In genomic region chr13:59726139-59726867, GRCm38 (mm10) we compare ENCODE assay signal across 9 mouse cellular contexts. TPM values are rescaled to one million over a fixed set of nuclear protein-coding genes. Genes with fewer than 3 reads are reported as not detected.
DNase-seq lines count a peak whose midpoint lies in the region; ATAC-seq and TF ChIP-seq lines count a peak whose summit lies in the region.
"Had no signal": no experiment of that assay in that cellular context is flagged by ENCODE, and none has a peak within 500 bp of the region (broad histone marks: within the 10 kb centered on the region; RNA-seq: fewer than 3 reads in every experiment).

No protein-coding gene starts in this region.

- H3K27me3 ChIP-seq in kidney, embryonic 16.5 days (ENCODE audit: insufficient read depth, low read length): no peaks in the 10 kb centered on the region
- H3K27me3 ChIP-seq in forebrain, embryonic 10.5 days (ENCODE audit: poor library complexity, severe bottlenecking): peaks cover 38% of the 10 kb centered on the region
- H3K27me3 ChIP-seq in limb, embryonic 11.5 days (ENCODE audit: control insufficient read depth, insufficient read depth, low read length): no peaks in the 10 kb centered on the region
- H3K27me3 ChIP-seq in neural tube, embryonic 13.5 days: no peaks in the 10 kb centered on the region
- H3K27me3 ChIP-seq in thymus, adult 2 months (ENCODE audit: control insufficient read depth, insufficient read depth, low read length): no peaks in the 10 kb centered on the region
- H3K27me3 ChIP-seq: Patski had no signal

- 0 out of 2 replicates have a peak, but pooled peaks cover 5% of the 10 kb centered on the region for H3K4me1 ChIP-seq in kidney, embryonic 16.5 days (ENCODE audit: insufficient read depth, low read length)
- H3K4me1 ChIP-seq in forebrain, embryonic 10.5 days: peaks cover 17% of the 10 kb centered on the region
- H3K4me1 ChIP-seq in limb, embryonic 11.5 days (ENCODE audit: control insufficient read depth, insufficient read depth, low read length): no peaks in the 10 kb centered on the region
- peaks cover 16% of the 10 kb centered on the region for H3K4me1 ChIP-seq in neural tube, embryonic 13.5 days (replicated peaks)
- no peaks in the 10 kb centered on the region for H3K4me1 ChIP-seq in thymus, adult 2 months (replicated peaks; ENCODE audit: control insufficient read depth, insufficient read depth, low read length)

- no peak for TF ChIP-seq CTCF in thymus, adult 2 months (IDR thresholded peaks at IDR 0.05; ENCODE audit: borderline replicate concordance, control insufficient read depth, extremely low read depth, insufficient read depth, low read length, poor library complexity)

- 29% methylated on average over 29 of the region's 29 CpGs for WGBS in kidney, embryonic 16.5 days
- WGBS in forebrain, embryonic 10.5 days: 37% methylated on average over 29 of the region's 29 CpGs
- 27% methylated on average over 29 of the region's 29 CpGs for WGBS in limb, embryonic 11.5 days
- 39% methylated on average over 29 of the region's 29 CpGs for WGBS in neural tube, embryonic 13.5 days
- WGBS in thymus, adult 2 months: 50% methylated on average over 29 of the region's 29 CpGs

- peak overlapping the region; percentile 44 for H3K4me2 ChIP-seq in kidney, embryonic 16.5 days (replicated peaks; ENCODE audit: low read depth, low read length)
- peak overlapping the region; percentile 35; the same call in 1 of the 2 replicates for H3K4me2 ChIP-seq in limb, embryonic 11.5 days (ENCODE audit: low read depth, severe bottlenecking)
- peak overlapping the region; percentile 48 for H3K4me2 ChIP-seq in neural tube, embryonic 13.5 days

- no peaks in the 10 kb centered on the region for H3K9me3 ChIP-seq in kidney, embryonic 16.5 days (ENCODE audit: low read length)
- H3K9me3 ChIP-seq in forebrain, embryonic 10.5 days: no peaks in the 10 kb centered on the region
- H3K9me3 ChIP-seq in limb, embryonic 11.5 days (ENCODE audit: control insufficient read depth, low read length): no peaks in the 10 kb centered on the region
- no peaks in the 10 kb centered on the region for H3K9me3 ChIP-seq in neural tube, embryonic 13.5 days

- TF ChIP-seq POLR2A in thymus, adult 2 months (IDR thresholded peaks at IDR 0.05; ENCODE audit: control insufficient read depth, extremely low read depth, insufficient read depth, low read length, poor library complexity): no peak

- H3K36me3 ChIP-seq in kidney, embryonic 16.5 days (ENCODE audit: insufficient read depth, low read length): no peaks in the 10 kb centered on the region
- H3K36me3 ChIP-seq in forebrain, embryonic 10.5 days (replicated peaks): no peaks in the 10 kb centered on the region
- H3K36me3 ChIP-seq in limb, embryonic 11.5 days (ENCODE audit: control insufficient read depth, insufficient read depth, low read length): no peaks in the 10 kb centered on the region
- no peaks in the 10 kb centered on the region for H3K36me3 ChIP-seq in neural tube, embryonic 13.5 days
- no peaks in the 10 kb centered on the region for H3K36me3 ChIP-seq in thymus, adult 2 months (ENCODE audit: control insufficient read depth, insufficient read depth, low read length)

- no peak overlapping the region for H3K27ac ChIP-seq in kidney, embryonic 16.5 days (ENCODE audit: low read length)
- H3K27ac ChIP-seq in forebrain, embryonic 10.5 days: peak overlapping the region; percentile 53; the same call in 1 of the 2 replicates
- no peak overlapping the region for H3K27ac ChIP-seq in limb, embryonic 11.5 days (replicated peaks; ENCODE audit: low read depth, low read length)
- H3K27ac ChIP-seq in neural tube, embryonic 13.5 days (replicated peaks): no peak overlapping the region
- no peak overlapping the region for H3K27ac ChIP-seq in thymus, adult 2 months (ENCODE audit: control insufficient read depth, insufficient read depth, low read length)

- no peak for DNase-seq in kidney, postnatal 36 days
- no peak for DNase-seq in forebrain, embryonic 10.5 days (ENCODE audit: extremely low spot score, low spot score)
- no peak for DNase-seq in limb, embryonic 11.5 days (ENCODE audit: low spot score)
- DNase-seq in adipocyte (ENCODE audit: low spot score): no peak
- DNase-seq in thymus, adult 2 months: no peak
- DNase-seq in cerebellum, postnatal 36 days: no peak

- no peak for ATAC-seq in kidney, embryonic 16.5 days (ENCODE audit: low FRiP score, low TSS enrichment)
- no peak for ATAC-seq in limb, embryonic 11.5 days (ENCODE audit: insufficient number of reproducible peaks, low FRiP score, low TSS enrichment, low read depth)
- no peak for ATAC-seq in neural tube, embryonic 13.5 days (ENCODE audit: low read depth)
- ATAC-seq: Patski had no signal

- H3K9ac ChIP-seq in kidney, embryonic 16.5 days (replicated peaks; ENCODE audit: low read length): peak overlapping the region; percentile 50; the same call in 1 of the 2 replicates
- H3K9ac ChIP-seq in limb, embryonic 11.5 days (ENCODE audit: low read length): peak overlapping the region; percentile 57
- H3K9ac ChIP-seq in neural tube, embryonic 13.5 days: peak overlapping the region; percentile 45; the same call in 1 of the 2 replicates

- peak overlapping the region; percentile 7; the same call in 1 of the 2 replicates for H3K4me3 ChIP-seq in kidney, embryonic 16.5 days (ENCODE audit: low read length)
- H3K4me3 ChIP-seq in forebrain, embryonic 10.5 days: peak overlapping the region; percentile 29
- H3K4me3 ChIP-seq in limb, embryonic 11.5 days (ENCODE audit: low read depth, low read length): 0 out of 2 replicates have a peak overlapping the region, but pooled peaks have one; percentile 3
- 0 out of 2 replicates have a peak overlapping the region, but pooled peaks have one; percentile 4 for H3K4me3 ChIP-seq in neural tube, embryonic 13.5 days
- H3K4me3 ChIP-seq in thymus, adult 2 months (ENCODE audit: control insufficient read depth, insufficient read depth, low read length): no peak overlapping the region

RNA-seq across cellular contexts. Expression of gene Spata31d1d, which starts 5.2 kb away (rescaled TPM):
- not detected in 2 replicates for polyA plus RNA-seq in kidney, embryonic 16.5 days (2015; fragmentation: Nextera tagmentation; extraction: Ambion mirVana)
- not detected in 2 replicates for polyA plus RNA-seq in forebrain, embryonic 10.5 days (2016; fragmentation: Nextera tagmentation; extraction: Ambion mirVana)
- not detected in 2 replicates for polyA plus RNA-seq in limb, embryonic 11.5 days (2014; fragmentation: Nextera tagmentation; extraction: Ambion mirVana)
- not detected in 2 replicates for polyA plus RNA-seq in neural tube, embryonic 13.5 days (2015; fragmentation: Nextera tagmentation; extraction: Ambion mirVana)
- 0.05 TPM in 1 of 2 replicates, not detected in the other for polyA plus RNA-seq in thymus, adult 2 months (2012; rRNA removed)
- polyA plus RNA-seq: Patski had no signal

RNA-seq across cellular contexts. Expression of gene Spata31d1b, which starts 14.2 kb away (rescaled TPM):
- not detected in 2 replicates for polyA plus RNA-seq in kidney, embryonic 16.5 days (2015; fragmentation: Nextera tagmentation; extraction: Ambion mirVana)
- polyA plus RNA-seq in forebrain, embryonic 10.5 days (2016; fragmentation: Nextera tagmentation; extraction: Ambion mirVana): 0.04 TPM in 1 of 2 replicates, not detected in the other
- not detected in 2 replicates for polyA plus RNA-seq in limb, embryonic 11.5 days (2014; fragmentation: Nextera tagmentation; extraction: Ambion mirVana)
- polyA plus RNA-seq in neural tube, embryonic 13.5 days (2015; fragmentation: Nextera tagmentation; extraction: Ambion mirVana): not detected in 2 replicates
- polyA plus RNA-seq in thymus, adult 2 months (2012; rRNA removed): 0.69 and 1.00 TPM in 2 replicates
- polyA plus RNA-seq: Patski had no signal

RNA-seq across cellular contexts. Expression of gene Spata31d1a, which starts 16.2 kb away (rescaled TPM):
- not detected in 2 replicates for polyA plus RNA-seq in kidney, embryonic 16.5 days (2015; fragmentation: Nextera tagmentation; extraction: Ambion mirVana)
- 0.04 and 0.05 TPM in 2 replicates for polyA plus RNA-seq in forebrain, embryonic 10.5 days (2016; fragmentation: Nextera tagmentation; extraction: Ambion mirVana)
- polyA plus RNA-seq in limb, embryonic 11.5 days (2014; fragmentation: Nextera tagmentation; extraction: Ambion mirVana): 0.03 TPM in 1 of 2 replicates, not detected in the other
- polyA plus RNA-seq in neural tube, embryonic 13.5 days (2015; fragmentation: Nextera tagmentation; extraction: Ambion mirVana): 0.03 TPM in 1 of 2 replicates, not detected in the other
- 0.03 and 0.08 TPM in 2 replicates for polyA plus RNA-seq in thymus, adult 2 months (2012; rRNA removed)

RNA-seq across cellular contexts. Expression of gene 1700014D04Rik, which starts 20.2 kb away (rescaled TPM):
- not detected in 2 replicates for polyA plus RNA-seq in kidney, embryonic 16.5 days (2015; fragmentation: Nextera tagmentation; extraction: Ambion mirVana)
- not detected in 2 replicates for polyA plus RNA-seq in forebrain, embryonic 10.5 days (2016; fragmentation: Nextera tagmentation; extraction: Ambion mirVana)
- 0.58 TPM in 1 of 2 replicates, not detected in the other for polyA plus RNA-seq in limb, embryonic 11.5 days (2014; fragmentation: Nextera tagmentation; extraction: Ambion mirVana)
- 0.17 TPM in 1 of 2 replicates, not detected in the other for polyA plus RNA-seq in neural tube, embryonic 13.5 days (2015; fragmentation: Nextera tagmentation; extraction: Ambion mirVana)
- polyA plus RNA-seq in thymus, adult 2 months (2012; rRNA removed): 0.05 and 0.07 TPM in 2 replicates

RNA-seq across cellular contexts. Expression of gene 4921517D22Rik, which starts 32.4 kb away (rescaled TPM):
- polyA plus RNA-seq in kidney, embryonic 16.5 days (2015; fragmentation: Nextera tagmentation; extraction: Ambion mirVana): not detected in 2 replicates
- polyA plus RNA-seq in forebrain, embryonic 10.5 days (2016; fragmentation: Nextera tagmentation; extraction: Ambion mirVana): not detected in 2 replicates
- polyA plus RNA-seq in limb, embryonic 11.5 days (2014; fragmentation: Nextera tagmentation; extraction: Ambion mirVana): not detected in 2 replicates
- not detected in 2 replicates for polyA plus RNA-seq in neural tube, embryonic 13.5 days (2015; fragmentation: Nextera tagmentation; extraction: Ambion mirVana)
- polyA plus RNA-seq in thymus, adult 2 months (2012; rRNA removed): not detected in 2 replicates
- polyA plus RNA-seq: Patski had no signal
